Mouse (Mus musculus) skeletal muscle tissue, postnatal 0 days (tissue): Measurements from ENCODE around the gene Hmga2. TPM values are rescaled to one million over a fixed set of nuclear protein-coding genes. Genes with fewer than 3 reads are reported as not detected.

Experiments used
- microRNA counts: library from miRNA; unstranded; fragments of <30 nt; microRNA quantifications from one replicate; lab custom pipeline; 2015
- microRNA-seq, 2 experiments: library from miRNA; unstranded; fragments of <30 nt; microRNA quantifications; one replicate each; pipeline ENCODE4; 2016
- polyA plus RNA-seq: library from polyadenylated mRNA; unstranded; fragments of >200 nt; fragmentation: Nextera tagmentation; extraction: Ambion mirVana; gene quantifications from 2 replicates; pipeline ENCODE4 v1.2.1, GENCODE M21; 2015

Hmga2 gene
- 1.3 and 1.4 TPM in 2 replicates for polyA plus RNA-seq

DNA sequence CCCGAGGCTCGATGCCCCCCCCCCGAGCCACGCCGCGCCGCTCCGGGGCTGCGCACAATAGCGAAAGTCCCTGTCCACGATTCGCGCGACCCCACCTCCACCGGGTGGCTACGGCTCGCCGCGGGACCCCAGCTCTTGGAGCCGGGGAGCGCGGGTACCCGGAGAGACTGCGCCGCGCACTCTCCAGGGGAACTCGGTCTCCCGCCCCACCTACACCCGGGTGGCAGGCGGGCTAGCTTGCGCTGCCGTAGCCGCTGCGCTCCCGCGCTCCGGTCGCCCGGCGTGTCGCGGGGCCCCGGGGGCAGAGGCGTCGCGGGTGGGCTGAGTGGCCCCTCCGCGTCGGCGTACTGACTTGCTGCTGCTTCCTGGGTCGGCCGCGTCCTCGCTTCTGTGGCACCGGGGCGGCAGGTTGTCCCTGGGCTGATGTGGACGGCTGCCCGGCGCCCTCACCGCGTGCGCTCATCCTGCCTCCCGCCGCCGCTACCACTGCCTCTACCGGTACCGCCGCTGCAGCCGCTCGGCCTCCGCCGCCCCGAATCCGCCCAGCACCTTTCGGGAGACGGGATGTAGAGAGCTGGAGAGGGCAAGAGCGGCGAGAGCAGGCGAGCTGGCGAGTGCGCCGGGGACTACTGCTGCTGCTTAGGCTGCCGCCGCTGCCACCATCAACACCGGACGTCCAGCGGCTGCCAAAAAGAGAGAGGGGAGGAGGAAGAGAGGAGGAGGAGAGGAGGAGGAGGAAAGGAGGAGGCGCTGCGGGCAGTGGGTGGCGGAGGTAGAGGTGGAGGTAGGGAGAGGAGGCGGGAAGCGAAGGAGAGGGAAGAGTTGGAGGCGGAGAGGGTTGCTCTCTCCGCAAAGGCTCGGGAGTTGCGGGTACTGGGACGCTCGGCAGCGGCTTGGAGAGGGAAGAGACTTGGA is at the start of gene Hmga2:
TSS of gene Hmga2 (minus strand) at position 869 of the 915 bp plus-strand sequence.

MicroRNA genes within 50 kb of the gene (microRNA counts, 519-probe panel; counts per million panel counts)
- microRNA mmu-miR-763 (lab: Ali Mortazavi, UCI), result 296 counts per million, percentile 58 among the panel's probes with 10 or more counts

Small RNA genes within 50 kb of the gene (microRNA-seq; reads per million reads assigned to microRNA genes)
- gene Mir763, result 0 reads per million in 2 experiments

Other genes starting within 250 kb of the Hmga2 start
- 31.1 and 32.3 TPM in 2 replicates for gene Llph, start 249.4 kb downstream of the Hmga2 start, polyA plus RNA-seq